Mouse (Mus musculus) erythroblast, embryonic 14.5 days (primary cell): ENCODE data around the gene Zfp385b.

Source experiments
- GATA1 ChIP-seq: IDR thresholded peaks from 2 replicates; pipeline ENCODE4 v1.6.1; 2012; ENCODE audit warnings: low read length, inconsistent platforms, mixed read lengths
- TAL1 ChIP-seq: IDR thresholded peaks from 3 replicates; pipeline ENCODE4 v1.6.1; 2012; ENCODE audit warnings: low read length, inconsistent platforms, mixed read lengths

GRCm38 (mm10) chr2:77795859-77796552, 23.4 kb downstream of the Zfp385b start:
- no peak for TF ChIP-seq TAL1
- no peak for TF ChIP-seq GATA1
